Mouse (Mus musculus) cerebellum, adult 18-20 months (tissue): ENCODE results near the gene Pnpla1.
A peak's percentile ranks its signal among the peaks of the same experiment; 100 is the strongest.

Source experiments
- DNase-seq, 2 experiments: peaks; one replicate each; pipeline ENCODE4 v3.0.0; 2021

Pnpla1 gene

DNA sequence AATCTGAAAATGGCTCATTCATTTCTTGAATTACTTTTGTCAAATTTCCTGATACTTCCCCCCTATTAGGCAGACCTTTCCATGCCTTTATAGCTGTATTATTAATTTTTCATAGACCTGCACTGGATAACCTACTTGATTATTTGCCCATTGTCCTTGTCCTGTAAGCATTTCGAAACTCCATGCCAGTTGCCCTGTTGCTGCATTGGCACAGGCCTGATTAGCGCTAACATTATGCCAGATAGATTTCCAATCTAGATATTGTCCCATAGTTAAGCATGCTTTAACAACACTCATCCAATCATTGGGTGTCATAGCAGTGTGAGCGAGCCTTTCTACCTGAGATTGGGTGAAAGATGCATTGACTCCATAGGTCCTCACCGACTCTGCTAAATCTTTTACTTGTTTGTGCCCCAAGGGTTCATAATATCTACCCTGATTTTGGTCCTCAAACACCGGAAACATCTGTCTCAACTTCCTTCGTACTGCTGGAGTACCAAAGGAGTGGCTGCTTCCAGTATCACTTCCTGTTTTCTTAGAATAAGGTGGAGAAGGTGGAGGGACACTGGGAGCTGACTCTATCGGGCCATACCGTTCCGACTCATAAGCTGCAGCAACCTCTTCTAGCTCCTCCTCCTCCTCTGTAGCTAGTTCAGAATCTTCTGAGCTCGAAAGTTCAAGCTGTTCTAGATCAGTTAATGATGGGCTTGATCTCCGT lies 36.0 kb downstream of the Pnpla1 start:
- no peak for DNase-seq

- no peak for DNase-seq
These were observed 37.1 kb downstream of the Pnpla1 start for GRCm38 (mm10) chr17:28895217-28895875.

- no peak for DNase-seq
These were observed 38.0 kb downstream of the Pnpla1 start for GRCm38 (mm10) chr17:28896095-28896780.

- no peak for DNase-seq
These were observed 39.6 kb downstream of the Pnpla1 start for GRCm38 (mm10) chr17:28897817-28898216.

GRCm38 (mm10) chr17:28898249-28898648 lies 40.0 kb downstream of the Pnpla1 start:
- DNase-seq, result no peak

- peak; percentile 71 to 78 for DNase-seq
These were observed 41.2 kb downstream of the Pnpla1 start for GRCm38 (mm10) chr17:28899427-28899826.

DNA sequence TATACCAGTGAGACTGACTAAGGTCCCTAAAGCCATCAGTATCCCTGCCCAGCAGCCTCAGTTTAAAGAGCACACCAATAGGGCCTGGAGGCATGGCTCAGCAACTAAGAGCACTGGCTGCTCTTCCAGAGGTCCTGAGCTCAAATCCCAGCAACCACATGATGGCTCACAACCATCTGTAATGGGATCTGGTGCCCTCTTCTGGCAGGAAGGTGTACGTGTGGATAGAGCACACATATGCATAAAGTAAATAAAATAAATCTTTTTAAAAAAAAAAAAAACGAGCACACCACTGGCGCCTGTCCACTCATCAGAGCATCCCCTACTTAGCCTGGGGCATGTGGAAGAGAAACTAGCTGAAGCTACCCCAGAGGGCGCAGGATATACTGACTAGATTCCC lies 43.3 kb downstream of the Pnpla1 start:
- DNase-seq, result no peak

GRCm38 (mm10) chr17:28904546-28905376 lies 46.5 kb downstream of the Pnpla1 start:
- peak; percentile 59 to 82 for DNase-seq

GRCm38 (mm10) chr17:28905377-28905916 lies 47.2 kb downstream of the Pnpla1 start:
- no peak for DNase-seq

- no peak for DNase-seq
These were observed 49.7 kb downstream of the Pnpla1 start for GRCm38 (mm10) chr17:28907959-28908358.

GRCm38 (mm10) chr17:28909252-28909941 lies 51.2 kb downstream of the Pnpla1 start:
- DNase-seq, result no peak

DNA sequence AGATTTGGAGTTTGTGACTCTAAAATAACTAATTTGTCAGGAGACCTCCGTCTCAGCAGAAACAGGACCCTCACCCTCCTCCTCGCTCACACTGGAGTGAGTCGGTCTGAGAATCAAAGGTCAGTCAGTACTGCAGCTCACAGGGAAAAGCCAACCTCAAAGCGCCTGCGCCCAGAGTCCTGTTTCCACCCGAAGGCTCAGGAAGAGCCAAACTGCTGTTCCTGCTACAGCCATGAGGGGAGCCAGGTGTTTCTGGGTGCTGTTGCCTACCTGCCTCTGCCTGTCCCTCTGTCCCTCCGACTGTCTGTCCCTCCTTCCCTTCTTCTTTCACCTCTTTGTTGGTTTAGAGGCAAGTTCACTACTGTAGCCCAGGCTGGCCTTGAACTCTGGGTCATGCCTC lies 51.9 kb downstream of the Pnpla1 start:
- no peak for DNase-seq

DNA sequence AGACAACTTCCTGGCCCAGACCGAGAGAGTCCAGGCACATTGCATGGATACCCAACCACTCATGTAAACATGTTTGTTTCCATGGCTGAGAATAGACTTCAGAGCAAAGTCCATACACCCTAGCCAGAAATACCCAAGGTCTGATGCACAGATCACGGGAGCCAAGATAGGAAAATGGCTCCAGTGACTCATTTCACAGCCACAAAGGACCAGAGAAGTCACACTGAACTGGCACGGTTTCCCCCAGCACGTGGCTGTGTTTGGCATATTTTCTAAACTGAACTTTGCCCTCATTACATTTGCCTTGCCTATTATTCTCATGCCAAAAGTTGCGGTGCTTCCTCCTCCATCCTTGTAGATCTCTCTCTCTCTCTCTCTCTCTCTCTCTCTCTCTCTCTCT lies 55.0 kb downstream of the Pnpla1 start:
- no peak for DNase-seq

DNA sequence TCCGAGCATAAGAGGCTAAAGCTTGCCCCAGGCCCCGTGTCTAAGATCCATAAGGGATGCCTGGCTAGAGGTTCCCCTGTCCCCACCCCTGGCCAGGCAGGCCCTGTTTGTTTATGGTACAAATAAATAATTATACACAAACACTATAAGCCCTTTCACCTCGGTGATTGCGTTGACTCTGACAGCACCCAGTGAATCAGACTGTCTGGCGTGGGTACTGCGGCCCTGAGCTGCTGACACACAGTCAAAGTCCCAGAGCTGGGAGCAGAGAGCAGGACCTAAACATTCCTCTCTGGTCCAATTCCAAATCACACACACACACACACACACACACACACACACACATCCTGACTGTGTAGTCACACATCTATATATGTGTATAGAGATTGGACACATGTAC lies 55.7 kb downstream of the Pnpla1 start:
- DNase-seq, result no peak

- DNase-seq, result no peak
These were observed 56.9 kb downstream of the Pnpla1 start, which contains the start of gene 4930539E08Rik for GRCm38 (mm10) chr17:28915060-28915628. 4930539E08Rik (minus strand) TSS chr17:28915324.

GRCm38 (mm10) chr17:28916520-28916919 lies 58.3 kb downstream of the Pnpla1 start:
- no peak for DNase-seq

GRCm38 (mm10) chr17:28921086-28921485 lies 62.9 kb downstream of the Pnpla1 start:
- DNase-seq, result no peak

DNA sequence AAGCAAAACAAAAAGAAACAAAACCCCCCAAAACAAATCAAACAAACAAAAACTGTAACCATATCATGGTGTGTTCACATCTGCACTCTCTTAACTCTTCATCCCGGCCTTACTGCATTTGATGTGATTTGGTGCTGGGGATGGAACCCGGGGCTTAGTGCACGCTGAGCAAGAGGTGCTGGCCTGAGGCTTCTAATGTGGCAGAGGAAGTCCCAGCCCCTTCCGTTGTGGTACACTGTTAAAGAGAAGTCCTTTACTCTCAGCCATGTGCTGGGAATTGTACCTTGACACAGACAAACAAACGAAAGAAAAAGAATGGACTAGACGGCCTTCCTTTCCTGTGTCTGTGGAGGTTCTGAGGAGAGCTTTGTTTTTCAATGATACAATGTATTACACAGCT lies 63.9 kb downstream of the Pnpla1 start:
- no peak for DNase-seq

DNA sequence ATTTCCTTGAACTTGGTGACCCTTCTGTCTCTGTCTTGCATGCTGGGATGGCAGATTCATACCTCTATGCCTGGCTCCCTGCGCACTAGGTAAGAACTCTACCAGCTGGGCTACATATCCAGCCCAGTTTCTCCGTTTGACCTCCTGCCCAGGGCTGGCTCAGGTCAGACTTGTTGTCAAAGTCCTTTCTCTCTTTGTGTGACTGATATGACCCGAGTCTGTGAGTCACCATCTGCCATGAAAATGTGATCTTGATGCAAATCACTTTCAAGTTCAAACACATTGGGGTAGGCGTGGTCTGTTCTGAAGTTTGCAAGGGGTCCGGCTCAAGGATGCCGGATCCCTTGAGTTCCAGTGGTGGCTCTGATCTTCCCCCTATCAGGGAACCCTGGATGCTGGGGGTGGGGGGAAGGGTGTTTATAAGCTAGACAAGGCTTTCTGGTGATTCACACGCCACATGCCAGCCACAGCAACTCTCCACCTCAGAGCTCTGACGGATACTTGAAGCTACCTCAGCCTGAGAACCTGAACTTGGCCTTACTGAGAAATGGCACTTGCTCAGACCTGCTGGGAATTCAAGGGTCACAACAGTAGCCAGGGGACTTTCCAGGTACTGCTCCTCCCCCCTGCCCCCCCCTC lies 66.9 kb downstream of the Pnpla1 start:
- no peak for DNase-seq

GRCm38 (mm10) chr17:28926380-28926779 lies 68.2 kb downstream of the Pnpla1 start:
- DNase-seq, result peak; percentile 82 to 86
